Mouse (Mus musculus): Measurements from ENCODE around the gene Vmn2r83. TPM values are rescaled to one million over a fixed set of nuclear protein-coding genes. Genes with fewer than 3 reads are reported as not detected.
"Not testable (repeated sequence)": the region's sequence is repeated elsewhere in the genome, so short reads cannot be mapped to it uniquely, and the experiment has no call there.

Gene Vmn2r83
- total RNA-seq (2014; fragmentation: Nextera tagmentation) (not detected in 2 replicates), total RNA-seq (2017) (0.05 and 0.06 TPM in 2 replicates), polyA plus RNA-seq (2012) (not detected in 2 replicates)

DNA sequence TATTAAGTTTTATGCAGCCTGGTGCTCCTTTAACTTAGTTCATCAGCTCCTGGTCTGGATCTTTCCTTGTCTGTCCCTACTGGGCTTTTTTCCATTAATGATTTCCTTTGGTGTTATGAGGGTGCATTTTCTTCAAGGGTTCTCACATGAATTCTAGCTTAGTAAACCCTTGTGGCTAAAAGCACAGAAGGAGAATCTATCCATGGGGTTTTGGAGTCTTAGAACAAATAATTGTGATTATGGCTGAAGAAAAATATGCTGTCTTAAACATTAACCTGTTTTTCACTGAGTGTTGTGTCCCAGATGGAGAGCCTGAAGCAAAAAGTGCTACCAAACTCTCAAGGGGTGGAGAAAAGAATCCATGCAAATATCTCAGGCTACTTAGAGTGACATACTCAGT lies at the start of gene Vmn2r83:
Gene Vmn2r83 (plus strand): TSS at position 301 of the 400 bp plus-strand sequence.
- H3K36me3 ChIP-seq (replicated peaks), result no peaks in the 10 kb centered on the region
- H3K9me3 ChIP-seq (replicated peaks), result no peaks in the 10 kb centered on the region
- ATAC-seq (ENCODE audit: extremely low read depth, insufficient number of reproducible peaks, low FRiP score, poor library complexity, severe bottlenecking) (no peak), DNase-seq (ENCODE audit: low spot score) (no peak)
- H3K4me3 ChIP-seq (ENCODE audit: low read depth, low read length), result no peak within 1 kb of the TSS
- no peaks in the 10 kb centered on the region for H3K27me3 ChIP-seq (ENCODE audit: insufficient read depth, low read length)
- H3K4me1 ChIP-seq (ENCODE audit: insufficient read depth, low read depth, low read length), result no peaks in the 10 kb centered on the region
- TF ChIP-seq CTCF (IDR thresholded peaks at IDR 0.05; ENCODE audit: low read depth, low read length) (no peak), POLR2AphosphoS5 (IDR thresholded peaks at IDR 0.05; ENCODE audit: insufficient replicate concordance, low read depth, low read length) (no peak), TAL1 (conservative IDR thresholded peaks at IDR 0.05; ENCODE audit: low read depth, low read length) (no peak), GATA2 (IDR thresholded peaks at IDR 0.05; ENCODE audit: borderline replicate concordance, low read depth, low read length) (no peak), GATA1 (IDR thresholded peaks at IDR 0.05; ENCODE audit: borderline replicate concordance, low read length) (no peak)

DNA sequence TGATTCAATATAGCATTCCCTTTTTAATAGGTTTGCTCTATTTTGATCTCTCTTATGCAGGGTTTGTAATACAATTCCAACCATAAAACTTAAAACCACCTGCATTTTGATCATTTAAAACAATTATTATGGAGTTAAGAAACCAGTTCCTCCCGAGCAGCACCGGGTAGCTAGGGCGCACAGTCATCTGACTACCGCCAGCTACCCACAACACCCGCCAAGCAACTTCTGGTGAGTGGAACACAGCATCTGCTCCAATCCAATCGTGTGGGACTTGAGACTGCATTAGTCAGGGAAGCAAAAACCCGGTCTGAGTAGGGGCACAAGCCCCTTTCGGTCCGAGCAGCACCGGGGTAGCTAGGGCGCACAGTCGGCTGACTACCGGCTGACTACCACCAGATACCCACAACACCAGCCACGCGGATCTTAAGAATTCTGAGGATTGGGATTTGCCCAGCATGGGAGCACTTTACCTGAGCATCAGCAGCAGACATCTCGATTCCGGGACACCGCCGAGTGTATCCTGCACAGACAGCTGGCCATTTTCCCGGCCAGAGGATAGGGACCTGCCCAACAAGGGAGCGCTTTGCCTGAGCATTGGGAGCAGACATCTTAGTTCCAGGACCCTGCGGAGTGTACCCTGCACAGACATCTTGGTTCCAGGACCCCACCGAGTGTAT lies 33.2 kb upstream of the Vmn2r83 start:
- H3K36me3 ChIP-seq (replicated peaks); H3K4me3 ChIP-seq (ENCODE audit: low read depth, low read length); H3K27me3 ChIP-seq (ENCODE audit: insufficient read depth, low read length); H3K9me3 ChIP-seq (replicated peaks); H3K4me1 ChIP-seq (ENCODE audit: insufficient read depth, low read depth, low read length); DNase-seq (ENCODE audit: low spot score); ATAC-seq (ENCODE audit: extremely low read depth, insufficient number of reproducible peaks, low FRiP score, poor library complexity, severe bottlenecking): not testable (repeated sequence)

DNA sequence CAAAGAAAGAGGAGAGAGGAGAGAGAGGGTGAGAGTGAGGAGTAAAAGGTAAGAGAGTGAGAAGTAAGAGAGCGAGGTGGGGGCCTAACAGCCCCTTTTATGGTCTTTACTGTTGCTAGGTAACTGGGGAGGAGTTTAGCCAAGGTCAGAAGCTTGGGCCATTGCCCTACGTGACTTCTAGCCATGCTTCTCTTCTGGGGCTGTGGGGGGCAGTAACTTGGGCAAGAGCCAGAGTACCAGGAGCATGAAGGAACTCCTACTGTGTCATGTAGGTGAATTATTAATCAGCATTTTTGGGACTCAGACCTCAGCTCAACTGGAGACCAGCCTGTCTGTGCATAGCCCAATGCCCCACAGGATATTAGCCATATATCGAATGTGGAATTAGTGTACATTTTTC lies 27.4 kb downstream of the Vmn2r83 start:
- no peak for DNase-seq (ENCODE audit: low spot score)
- no peaks in the 10 kb centered on the region for H3K27me3 ChIP-seq (ENCODE audit: insufficient read depth, low read length)

GRCm38 (mm10) chr10:79496701-79497288 lies 28.3 kb downstream of the Vmn2r83 start:
- Histone ChIP-seq H3K27me3 (ENCODE audit: insufficient read depth, low read length) (no peaks in the 10 kb centered on the region), H3K9me3 (replicated peaks) (no peaks in the 10 kb centered on the region), H3K4me3 (ENCODE audit: low read depth, low read length) (no peak overlapping the region), H3K4me1 (ENCODE audit: insufficient read depth, low read depth, low read length) (no peaks in the 10 kb centered on the region), H3K36me3 (replicated peaks) (no peaks in the 10 kb centered on the region)
- DNase-seq (ENCODE audit: low spot score) (no peak), ATAC-seq (ENCODE audit: extremely low read depth, insufficient number of reproducible peaks, low FRiP score, poor library complexity, severe bottlenecking) (no peak)
- TF ChIP-seq TAL1 (conservative IDR thresholded peaks at IDR 0.05; ENCODE audit: low read depth, low read length), result no peak
- TF ChIP-seq GATA2 (IDR thresholded peaks at IDR 0.05; ENCODE audit: borderline replicate concordance, low read depth, low read length), result no peak
- TF ChIP-seq GATA1 (IDR thresholded peaks at IDR 0.05; ENCODE audit: borderline replicate concordance, low read length), result no peak
- TF ChIP-seq POLR2AphosphoS5 (IDR thresholded peaks at IDR 0.05; ENCODE audit: insufficient replicate concordance, low read depth, low read length), result no peak
- no peak for TF ChIP-seq CTCF (IDR thresholded peaks at IDR 0.05; ENCODE audit: low read depth, low read length)

More for the DNA sequence above, 27.4 kb downstream of the Vmn2r83 start:
- H3K4me3 ChIP-seq (ENCODE audit: low read depth, low read length), result no peak overlapping the region
- TF ChIP-seq CTCF (IDR thresholded peaks at IDR 0.05; ENCODE audit: low read depth, low read length), result no peak
- no peak for TF ChIP-seq GATA1 (IDR thresholded peaks at IDR 0.05; ENCODE audit: borderline replicate concordance, low read length)
- no peak for TF ChIP-seq POLR2AphosphoS5 (IDR thresholded peaks at IDR 0.05; ENCODE audit: insufficient replicate concordance, low read depth, low read length)
- no peak for TF ChIP-seq TAL1 (conservative IDR thresholded peaks at IDR 0.05; ENCODE audit: low read depth, low read length)
- TF ChIP-seq GATA2 (IDR thresholded peaks at IDR 0.05; ENCODE audit: borderline replicate concordance, low read depth, low read length), result no peak
- H3K36me3 ChIP-seq (replicated peaks), result no peaks in the 10 kb centered on the region
- no peak for ATAC-seq (ENCODE audit: extremely low read depth, insufficient number of reproducible peaks, low FRiP score, poor library complexity, severe bottlenecking)
- H3K4me1 ChIP-seq (ENCODE audit: insufficient read depth, low read depth, low read length), result no peaks in the 10 kb centered on the region
- no peaks in the 10 kb centered on the region for H3K9me3 ChIP-seq (replicated peaks)

- TF ChIP-seq GATA1 (IDR thresholded peaks at IDR 0.05; ENCODE audit: borderline replicate concordance, low read length) (no peak), CTCF (IDR thresholded peaks at IDR 0.05; ENCODE audit: low read depth, low read length) (no peak), POLR2AphosphoS5 (IDR thresholded peaks at IDR 0.05; ENCODE audit: insufficient replicate concordance, low read depth, low read length) (no peak), GATA2 (IDR thresholded peaks at IDR 0.05; ENCODE audit: borderline replicate concordance, low read depth, low read length) (no peak), TAL1 (conservative IDR thresholded peaks at IDR 0.05; ENCODE audit: low read depth, low read length) (no peak)
- H3K27me3 ChIP-seq (ENCODE audit: insufficient read depth, low read length), result no peaks in the 10 kb centered on the region
- DNase-seq (ENCODE audit: low spot score), result no peak
- H3K9me3 ChIP-seq (replicated peaks), result no peaks in the 10 kb centered on the region
- H3K36me3 ChIP-seq (replicated peaks), result no peaks in the 10 kb centered on the region
- H3K4me3 ChIP-seq (ENCODE audit: low read depth, low read length), result no peak overlapping the region
- no peak for ATAC-seq (ENCODE audit: extremely low read depth, insufficient number of reproducible peaks, low FRiP score, poor library complexity, severe bottlenecking)
- H3K4me1 ChIP-seq (ENCODE audit: insufficient read depth, low read depth, low read length), result no peaks in the 10 kb centered on the region
Measured at GRCm38 (mm10) chr10:79502830-79503644, 34.5 kb downstream of the Vmn2r83 start.

DNA sequence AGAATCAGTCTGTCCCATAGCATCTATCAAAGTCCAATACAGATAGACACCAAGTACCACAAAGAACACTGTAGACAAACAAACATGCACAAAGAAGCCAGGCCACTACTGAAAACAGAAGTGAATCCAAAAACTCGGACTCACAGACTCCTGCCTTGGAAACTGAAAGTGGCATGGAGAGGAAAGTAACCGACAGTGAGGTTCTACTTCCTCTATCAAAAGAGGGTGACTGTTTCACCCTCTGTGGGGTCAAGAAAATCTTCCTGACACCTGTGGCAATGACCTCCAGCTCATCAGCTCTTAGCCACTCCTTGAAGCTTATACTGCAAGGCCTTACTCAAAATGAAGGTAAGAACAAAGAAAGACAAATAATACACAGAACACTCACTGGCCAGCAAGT lies 38.2 kb downstream of the Vmn2r83 start:
- H3K9me3 ChIP-seq (replicated peaks), result no peaks in the 10 kb centered on the region
- ATAC-seq (ENCODE audit: extremely low read depth, insufficient number of reproducible peaks, low FRiP score, poor library complexity, severe bottlenecking) (no peak), DNase-seq (ENCODE audit: low spot score) (no peak)
- H3K36me3 ChIP-seq (replicated peaks), result no peaks in the 10 kb centered on the region
- H3K4me3 ChIP-seq (ENCODE audit: low read depth, low read length), result no peak overlapping the region
- H3K4me1 ChIP-seq (ENCODE audit: insufficient read depth, low read depth, low read length), result no peaks in the 10 kb centered on the region
- TF ChIP-seq TAL1 (conservative IDR thresholded peaks at IDR 0.05; ENCODE audit: low read depth, low read length) (no peak), GATA1 (IDR thresholded peaks at IDR 0.05; ENCODE audit: borderline replicate concordance, low read length) (no peak), POLR2AphosphoS5 (IDR thresholded peaks at IDR 0.05; ENCODE audit: insufficient replicate concordance, low read depth, low read length) (no peak), CTCF (IDR thresholded peaks at IDR 0.05; ENCODE audit: low read depth, low read length) (no peak), GATA2 (IDR thresholded peaks at IDR 0.05; ENCODE audit: borderline replicate concordance, low read depth, low read length) (no peak)
- H3K27me3 ChIP-seq (ENCODE audit: insufficient read depth, low read length), result no peaks in the 10 kb centered on the region

Measured in G1E (cell line).